Mouse (Mus musculus): ENCODE measurements around the gene Intu. TPM values are rescaled to one million over a fixed set of nuclear protein-coding genes. Genes with fewer than 3 reads are reported as not detected.

The Intu gene
- total and polyA plus RNA-seq, 3 experiments = 9.7 to 12.3 TPM; not detected in 1

GRCm38 (mm10) chr3:40738381-40738912 lies 207.4 kb downstream of the Intu start:
- H3K9me3 ChIP-seq (replicated peaks; ENCODE audit: insufficient read depth, low read length) = no peaks in the 10 kb centered on the region
- H3K9ac ChIP-seq (ENCODE audit: control insufficient read depth, low read depth, low read length, poor library complexity, severe bottlenecking) = peak overlapping the region; percentile 2
- DNase-seq (ENCODE audit: low read depth, low spot score) = peak; percentile 56
- H3K27ac ChIP-seq (ENCODE audit: control insufficient read depth, low read depth, low read length) = peak overlapping the region; percentile 46
- H3K36me3 ChIP-seq (ENCODE audit: control insufficient read depth in 1 of 2, insufficient read depth in 2 of 2, low read length in 2 of 2) = peaks cover 0 to 42% of the 10 kb centered on the region in 2 experiments; a peak in 2 of 4 replicates
- no peaks in the 10 kb centered on the region for H3K79me2 ChIP-seq (ENCODE audit: control insufficient read depth, insufficient read depth, low read length, poor library complexity)
- H3K4me3 ChIP-seq (ENCODE audit: control insufficient read depth in 1 of 2, insufficient read depth in 1 of 2, low read depth in 2 of 2, low read length in 2 of 2) = peak overlapping the region; percentile 9 to 27
- TF ChIP-seq HCFC1 (IDR thresholded peaks at IDR 0.05; ENCODE audit: low read depth, low read length) (peak; percentile 50; the same call in 1 of the 2 replicates), EP300 (IDR thresholded peaks at IDR 0.05; ENCODE audit: low read depth in 1 of 2, low read length in 2 of 2) (peak; percentile 86), POLR2AphosphoS5 (IDR thresholded peaks at IDR 0.05; ENCODE audit: borderline replicate concordance, low read depth, low read length) (no peak), MXI1 (IDR thresholded peaks at IDR 0.05; ENCODE audit: low read depth, low read length) (peak; percentile 72), NELFE (IDR thresholded peaks at IDR 0.05; ENCODE audit: low read depth, low read length) (0 out of 2 replicates have a peak, but pooled peaks have one; percentile 26), ELF1 (IDR thresholded peaks at IDR 0.05; ENCODE audit: low read depth, low read length) (no peak), TCF12 (IDR thresholded peaks at IDR 0.05; ENCODE audit: low read depth, low read length) (peak; percentile 80), POLR2AphosphoS2 (IDR thresholded peaks at IDR 0.05; ENCODE audit: low read length) (no peak), MAZ (IDR thresholded peaks at IDR 0.05; ENCODE audit: low read depth, low read length) (peak; percentile 99), NRF1 (IDR thresholded peaks at IDR 0.05; ENCODE audit: insufficient read depth, low read depth, low read length, poor library complexity, severe bottlenecking) (no peak), RCOR1 (IDR thresholded peaks at IDR 0.05; ENCODE audit: low read depth, low read length) (peak; percentile 95), CHD2 (IDR thresholded peaks at IDR 0.05; ENCODE audit: low read length) (no peak), TBP (IDR thresholded peaks at IDR 0.05; ENCODE audit: low read depth, low read length) (peak; percentile 61), MAFK (IDR thresholded peaks at IDR 0.05; ENCODE audit: borderline replicate concordance, low read depth, low read length) (peak; percentile 70; the same call in 1 of the 2 replicates), SIN3A (IDR thresholded peaks at IDR 0.05; ENCODE audit: low read length) (peak; percentile 89), GATA1 (IDR thresholded peaks at IDR 0.05; ENCODE audit: low read depth, low read length) (peak; percentile 91), ETS1 (IDR thresholded peaks at IDR 0.05; ENCODE audit: low read depth, low read length) (peak; percentile 88), MYB (IDR thresholded peaks at IDR 0.05; ENCODE audit: low read depth, low read length) (peak; percentile 45; the same call in 1 of the 2 replicates), BHLHE40 (IDR thresholded peaks at IDR 0.05; ENCODE audit: borderline replicate concordance, low read depth, low read length) (peak; percentile 22; the same call in 1 of the 2 replicates), ZMIZ1 (IDR thresholded peaks at IDR 0.05; ENCODE audit: low read depth, low read length) (0 out of 2 replicates have a peak, but pooled peaks have one; percentile 23), ZNF384 (IDR thresholded peaks at IDR 0.05; ENCODE audit: low read depth, low read length) (peak; percentile 90)
- H3K4me1 ChIP-seq (ENCODE audit: control insufficient read depth in 1 of 2, insufficient read depth in 2 of 2, low read length in 2 of 2) = peaks cover 22 to 34% of the 10 kb centered on the region in 2 experiments
- H3K27me3 ChIP-seq (ENCODE audit: control insufficient read depth in 1 of 2, insufficient read depth in 2 of 2, low read length in 2 of 2) = no peaks in the 10 kb centered on the region

All from MEL (cell line).